Mouse (Mus musculus): ENCODE data around the gene Ifi47. TPM values are rescaled to one million over a fixed set of nuclear protein-coding genes. Genes with fewer than 3 reads are reported as not detected.

The Ifi47 gene
- total and polyA plus RNA-seq, 2 experiments from 2014 or later, result 0.67 to 1.6 TPM

GRCm38 (mm10) chr11:49068358-49068757 lies 8.0 kb upstream of the Ifi47 start:
- no peak for ATAC-seq
- no peaks in the 10 kb centered on the region for H3K4me1 ChIP-seq (ENCODE audit: insufficient read depth)
- H3K36me3 ChIP-seq (ENCODE audit: insufficient read depth), result no peaks in the 10 kb centered on the region
- no peak overlapping the region for H3K4me2 ChIP-seq (ENCODE audit: low read depth)
- WGBS, result 98% methylated on average over 1 of the region's 1 CpGs
- DNase-seq, result no peak
- H3K9me3 ChIP-seq (ENCODE audit: low read length), result no peaks in the 10 kb centered on the region
- H3K27ac ChIP-seq (ENCODE audit: low read depth, low read length), result no peak overlapping the region
- TF ChIP-seq CTCF (IDR thresholded peaks at IDR 0.05; ENCODE audit: low read depth), result no peak
- no peaks in the 10 kb centered on the region for H3K27me3 ChIP-seq (ENCODE audit: insufficient read depth, low read length)
- no peak overlapping the region for H3K9ac ChIP-seq
- H3K4me3 ChIP-seq (ENCODE audit: low read depth, low read length), result no peak overlapping the region

- WGBS, result 69% methylated on average over 1 of the region's 1 CpGs
- H3K4me1 ChIP-seq (ENCODE audit: insufficient read depth), result no peaks in the 10 kb centered on the region
- H3K27me3 ChIP-seq (ENCODE audit: insufficient read depth, low read length), result no peaks in the 10 kb centered on the region
- no peaks in the 10 kb centered on the region for H3K36me3 ChIP-seq (ENCODE audit: insufficient read depth)
- no peak overlapping the region for H3K27ac ChIP-seq (ENCODE audit: low read depth, low read length)
- ATAC-seq (no peak), DNase-seq (no peak)
- H3K9ac ChIP-seq, result no peak overlapping the region
- no peak overlapping the region for H3K4me2 ChIP-seq (ENCODE audit: low read depth)
- no peaks in the 10 kb centered on the region for H3K9me3 ChIP-seq (ENCODE audit: low read length)
- H3K4me3 ChIP-seq (ENCODE audit: low read depth, low read length), result no peak overlapping the region
- TF ChIP-seq CTCF (IDR thresholded peaks at IDR 0.05; ENCODE audit: low read depth), result no peak
These were observed 625 bp downstream of the Ifi47 start for GRCm38 (mm10) chr11:49077012-49077411.

- no peak overlapping the region for H3K27ac ChIP-seq (ENCODE audit: low read depth, low read length)
- H3K9me3 ChIP-seq (ENCODE audit: low read length), result no peaks in the 10 kb centered on the region
- TF ChIP-seq CTCF (IDR thresholded peaks at IDR 0.05; ENCODE audit: low read depth), result no peak
- no peak overlapping the region for H3K4me3 ChIP-seq (ENCODE audit: low read depth, low read length)
- no peaks in the 10 kb centered on the region for H3K4me1 ChIP-seq (ENCODE audit: insufficient read depth)
- DNase-seq (no peak), ATAC-seq (no peak)
- no peak overlapping the region for H3K9ac ChIP-seq
- no peaks in the 10 kb centered on the region for H3K36me3 ChIP-seq (ENCODE audit: insufficient read depth)
- no peaks in the 10 kb centered on the region for H3K27me3 ChIP-seq (ENCODE audit: insufficient read depth, low read length)
- no peak overlapping the region for H3K4me2 ChIP-seq (ENCODE audit: low read depth)
- WGBS, result 90% methylated on average over 3 of the region's 3 CpGs
These were observed 2.3 kb downstream of the Ifi47 start for GRCm38 (mm10) chr11:49078719-49079118.

GRCm38 (mm10) chr11:49080636-49081035 lies 4.2 kb downstream of the Ifi47 start:
- H3K4me3 ChIP-seq (ENCODE audit: low read depth, low read length), result no peak overlapping the region
- no peak overlapping the region for H3K27ac ChIP-seq (ENCODE audit: low read depth, low read length)
- ATAC-seq (no peak), DNase-seq (no peak)
- H3K9me3 ChIP-seq (ENCODE audit: low read length), result no peaks in the 10 kb centered on the region
- no peaks in the 10 kb centered on the region for H3K27me3 ChIP-seq (ENCODE audit: insufficient read depth, low read length)
- no peaks in the 10 kb centered on the region for H3K36me3 ChIP-seq (ENCODE audit: insufficient read depth)
- no peak for TF ChIP-seq CTCF (IDR thresholded peaks at IDR 0.05; ENCODE audit: low read depth)
- H3K4me2 ChIP-seq (ENCODE audit: low read depth), result no peak overlapping the region
- no peak overlapping the region for H3K9ac ChIP-seq
- 74% methylated on average over 1 of the region's 1 CpGs for WGBS
- H3K4me1 ChIP-seq (ENCODE audit: insufficient read depth), result no peaks in the 10 kb centered on the region

GRCm38 (mm10) chr11:49081356-49081755 lies 5.0 kb downstream of the Ifi47 start:
- H3K36me3 ChIP-seq (ENCODE audit: insufficient read depth), result no peaks in the 10 kb centered on the region
- no peak for ATAC-seq
- no peak overlapping the region for H3K9ac ChIP-seq
- H3K4me3 ChIP-seq (ENCODE audit: low read depth, low read length), result no peak overlapping the region
- TF ChIP-seq CTCF (IDR thresholded peaks at IDR 0.05; ENCODE audit: low read depth), result no peak
- no peaks in the 10 kb centered on the region for H3K27me3 ChIP-seq (ENCODE audit: insufficient read depth, low read length)
- no peaks in the 10 kb centered on the region for H3K4me1 ChIP-seq (ENCODE audit: insufficient read depth)
- no peak overlapping the region for H3K27ac ChIP-seq (ENCODE audit: low read depth, low read length)
- H3K4me2 ChIP-seq (ENCODE audit: low read depth), result no peak overlapping the region
- H3K9me3 ChIP-seq (ENCODE audit: low read length), result no peaks in the 10 kb centered on the region
- DNase-seq, result no peak
- WGBS, result 82% methylated on average over 4 of the region's 4 CpGs

GRCm38 (mm10) chr11:49081886-49082285 lies 5.5 kb downstream of the Ifi47 start:
- no peak for TF ChIP-seq CTCF (IDR thresholded peaks at IDR 0.05; ENCODE audit: low read depth)
- Histone ChIP-seq H3K27ac (ENCODE audit: low read depth, low read length) (no peak overlapping the region), H3K4me3 (ENCODE audit: low read depth, low read length) (no peak overlapping the region), H3K9ac (no peak overlapping the region), H3K9me3 (ENCODE audit: low read length) (no peaks in the 10 kb centered on the region), H3K27me3 (ENCODE audit: insufficient read depth, low read length) (no peaks in the 10 kb centered on the region), H3K4me1 (ENCODE audit: insufficient read depth) (no peaks in the 10 kb centered on the region), H3K4me2 (ENCODE audit: low read depth) (no peak overlapping the region), H3K36me3 (ENCODE audit: insufficient read depth) (no peaks in the 10 kb centered on the region)
- 78% methylated on average over 3 of the region's 3 CpGs for WGBS
- ATAC-seq (no peak), DNase-seq (no peak)

- Histone ChIP-seq H3K36me3 (ENCODE audit: insufficient read depth) (no peaks in the 10 kb centered on the region), H3K27me3 (ENCODE audit: insufficient read depth, low read length) (no peaks in the 10 kb centered on the region), H3K9ac (no peak overlapping the region), H3K4me2 (ENCODE audit: low read depth) (no peak overlapping the region), H3K9me3 (ENCODE audit: low read length) (no peaks in the 10 kb centered on the region), H3K27ac (ENCODE audit: low read depth, low read length) (no peak overlapping the region), H3K4me3 (ENCODE audit: low read depth, low read length) (no peak overlapping the region), H3K4me1 (ENCODE audit: insufficient read depth) (no peaks in the 10 kb centered on the region)
- TF ChIP-seq CTCF (IDR thresholded peaks at IDR 0.05; ENCODE audit: low read depth), result no peak
- WGBS, result 86% methylated on average over 1 of the region's 1 CpGs
- DNase-seq, result no peak
- no peak for ATAC-seq
These were observed 6.8 kb downstream of the Ifi47 start for GRCm38 (mm10) chr11:49083146-49083545.

- Histone ChIP-seq H3K9ac (no peak overlapping the region), H3K4me3 (ENCODE audit: low read depth, low read length) (no peak overlapping the region), H3K27me3 (ENCODE audit: insufficient read depth, low read length) (no peaks in the 10 kb centered on the region), H3K4me1 (ENCODE audit: insufficient read depth) (no peaks in the 10 kb centered on the region), H3K4me2 (ENCODE audit: low read depth) (no peak overlapping the region), H3K36me3 (ENCODE audit: insufficient read depth) (no peaks in the 10 kb centered on the region), H3K27ac (ENCODE audit: low read depth, low read length) (no peak overlapping the region), H3K9me3 (ENCODE audit: low read length) (no peaks in the 10 kb centered on the region)
- DNase-seq (no peak), ATAC-seq (no peak)
- TF ChIP-seq CTCF (IDR thresholded peaks at IDR 0.05; ENCODE audit: low read depth), result no peak
- WGBS, result 84% methylated on average over 3 of the region's 3 CpGs
These were observed 7.4 kb downstream of the Ifi47 start for GRCm38 (mm10) chr11:49083808-49084207.

All from forebrain, postnatal 0 days (tissue).